Mouse (Mus musculus) E14TG2a.4 (cell line): ENCODE measurements around the gene Cnih4.

Experiments used
- H3K27me3 ChIP-seq: 2 replicates; pipeline ENCODE4 v1.6.1; 2014; ENCODE audit warnings: low read length, control low read depth; ENCODE audit not compliant: insufficient read depth
- H3K36me3 ChIP-seq: 2 replicates; pipeline ENCODE4 v1.6.1; 2014; ENCODE audit warnings: low read length, control low read depth; ENCODE audit not compliant: insufficient read depth
- H3K4me1 ChIP-seq: replicated peaks from 2 replicates; pipeline ENCODE4 v1.6.1; 2014; ENCODE audit warnings: low read depth, low read length, control low read depth
- H3K4me3 ChIP-seq: replicated peaks from 2 replicates; pipeline ENCODE4 v1.5.1; 2014; ENCODE audit warnings: mild to moderate bottlenecking, low read length
- H3K9me3 ChIP-seq: 2 replicates; pipeline ENCODE4 v1.6.1; 2014; ENCODE audit warnings: low read length, control low read depth
- CTCF ChIP-seq: conservative IDR thresholded peaks from 2 replicates; pipeline ENCODE4 v1.5.1; 2014; ENCODE audit warnings: low read length
- NANOG ChIP-seq: IDR thresholded peaks from 2 replicates; pipeline ENCODE4 v1.6.1; 2014; ENCODE audit warnings: borderline replicate concordance, low read length, mixed read lengths
- POU5F1 ChIP-seq: IDR thresholded peaks from 2 replicates; pipeline ENCODE4 v1.6.1; 2014; ENCODE audit warnings: low read length, borderline replicate concordance

Gene Cnih4

GRCm38 (mm10) chr1:181143950-181144836 is at the start of gene Cnih4, which contains the start of gene Nvl:
Gene Cnih4, plus strand, starts transcription at chr1:181144693.
Gene Nvl, minus strand, starts transcription at chr1:181144204.
- H3K4me3 ChIP-seq: peak within 1 kb of the TSS; percentile 95
- H3K36me3 ChIP-seq: peaks cover 35% of the 10 kb centered on the region
- H3K9me3 ChIP-seq: no peaks in the 10 kb centered on the region
- peaks cover 46% of the 10 kb centered on the region for H3K4me1 ChIP-seq
- TF ChIP-seq CTCF (no peak), NANOG (no peak), POU5F1 (no peak)
- no peaks in the 10 kb centered on the region for H3K27me3 ChIP-seq

DNA sequence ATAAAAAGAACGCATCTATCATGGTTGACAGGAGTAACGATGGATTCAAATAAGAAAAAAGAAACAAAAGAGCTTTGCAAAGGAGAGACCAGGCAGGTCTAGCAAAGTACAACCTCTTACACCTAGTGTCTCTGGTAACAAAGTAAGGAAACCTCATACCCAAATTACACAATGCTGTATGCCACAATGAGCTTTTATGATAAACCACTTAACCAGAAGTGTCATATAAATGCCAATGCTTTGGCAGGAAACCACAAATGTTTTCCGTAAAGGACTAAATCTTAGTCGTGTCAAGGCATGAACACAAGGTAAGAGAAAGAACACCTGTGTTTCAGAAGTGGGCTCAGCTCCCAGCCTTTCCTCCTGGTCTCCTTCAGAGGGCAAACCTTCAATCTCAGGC is 27.4 kb upstream of the Cnih4 start:
- H3K9me3 ChIP-seq: no peaks in the 10 kb centered on the region
- no peak overlapping the region for H3K4me3 ChIP-seq
- H3K27me3 ChIP-seq: no peaks in the 10 kb centered on the region
- TF ChIP-seq POU5F1: no peak
- no peak for TF ChIP-seq NANOG
- TF ChIP-seq CTCF: no peak
- H3K36me3 ChIP-seq: peaks cover 99% of the 10 kb centered on the region
- peaks cover 5% of the 10 kb centered on the region; the same call in 1 of the 2 replicates for H3K4me1 ChIP-seq

GRCm38 (mm10) chr1:181124145-181124544 is 20.3 kb upstream of the Cnih4 start:
- Histone ChIP-seq H3K4me1 (peaks cover 5% of the 10 kb centered on the region; the same call in 1 of the 2 replicates), H3K27me3 (no peaks in the 10 kb centered on the region), H3K4me3 (no peak overlapping the region), H3K9me3 (no peaks in the 10 kb centered on the region), H3K36me3 (peaks cover 99% of the 10 kb centered on the region)
- no peak for TF ChIP-seq POU5F1
- no peak for TF ChIP-seq CTCF
- TF ChIP-seq NANOG: no peak

DNA sequence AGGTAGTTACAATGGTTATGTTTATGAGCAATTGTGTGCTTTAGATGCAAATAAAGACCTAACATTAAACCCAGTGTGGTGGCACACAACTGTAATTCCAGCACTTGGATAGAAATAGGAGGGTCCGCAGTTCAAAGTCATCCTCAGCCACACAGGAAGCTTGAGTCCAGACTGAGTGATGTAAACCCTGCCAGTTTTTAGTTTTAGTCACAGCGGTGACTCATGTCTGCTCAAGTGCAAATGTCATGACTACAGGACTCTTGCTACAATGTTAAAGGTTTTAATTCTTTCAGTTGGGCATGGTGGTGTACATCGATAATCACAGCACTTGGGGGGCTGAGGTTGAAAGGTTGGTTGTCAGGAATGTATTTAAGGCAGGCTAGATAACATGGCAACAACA is 18.6 kb upstream of the Cnih4 start:
- Histone ChIP-seq H3K4me3 (no peak overlapping the region), H3K4me1 (peaks cover under 1% of the 10 kb centered on the region; the same call in 1 of the 2 replicates), H3K36me3 (peaks cover 99% of the 10 kb centered on the region), H3K27me3 (no peaks in the 10 kb centered on the region), H3K9me3 (no peaks in the 10 kb centered on the region)
- TF ChIP-seq CTCF: no peak
- TF ChIP-seq NANOG: no peak
- no peak for TF ChIP-seq POU5F1

GRCm38 (mm10) chr1:181126766-181127165 is 17.7 kb upstream of the Cnih4 start:
- TF ChIP-seq CTCF (no peak), NANOG (no peak), POU5F1 (no peak)
- Histone ChIP-seq H3K27me3 (no peaks in the 10 kb centered on the region), H3K4me3 (no peak overlapping the region), H3K36me3 (peaks cover 98% of the 10 kb centered on the region), H3K4me1 (no peaks in the 10 kb centered on the region), H3K9me3 (no peaks in the 10 kb centered on the region)

DNA sequence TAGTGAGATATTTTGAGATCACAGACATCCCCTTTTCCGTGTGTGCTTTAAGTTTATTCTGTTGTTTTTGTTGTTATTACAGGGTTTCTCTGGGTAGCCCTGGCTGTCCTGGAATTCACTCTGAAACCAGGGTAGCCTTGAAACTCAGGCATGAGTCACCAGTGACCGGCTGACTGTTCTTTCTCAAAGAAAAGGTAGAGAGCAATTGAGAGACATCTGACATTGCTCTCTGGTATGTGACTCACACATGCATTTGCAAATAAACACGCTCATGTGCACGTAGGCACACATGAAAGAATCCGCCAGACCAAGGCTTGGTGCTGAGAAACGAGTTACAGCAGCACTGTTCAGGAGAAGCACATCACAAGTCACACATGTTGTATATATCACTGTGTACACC is 12.6 kb upstream of the Cnih4 start:
- H3K27me3 ChIP-seq: no peaks in the 10 kb centered on the region
- H3K4me1 ChIP-seq: no peaks in the 10 kb centered on the region; the same call in 1 of the 2 replicates
- H3K4me3 ChIP-seq: no peak overlapping the region
- TF ChIP-seq CTCF: no peak
- no peak for TF ChIP-seq POU5F1
- TF ChIP-seq NANOG: no peak
- H3K36me3 ChIP-seq: peaks cover 95% of the 10 kb centered on the region
- H3K9me3 ChIP-seq: no peaks in the 10 kb centered on the region

DNA sequence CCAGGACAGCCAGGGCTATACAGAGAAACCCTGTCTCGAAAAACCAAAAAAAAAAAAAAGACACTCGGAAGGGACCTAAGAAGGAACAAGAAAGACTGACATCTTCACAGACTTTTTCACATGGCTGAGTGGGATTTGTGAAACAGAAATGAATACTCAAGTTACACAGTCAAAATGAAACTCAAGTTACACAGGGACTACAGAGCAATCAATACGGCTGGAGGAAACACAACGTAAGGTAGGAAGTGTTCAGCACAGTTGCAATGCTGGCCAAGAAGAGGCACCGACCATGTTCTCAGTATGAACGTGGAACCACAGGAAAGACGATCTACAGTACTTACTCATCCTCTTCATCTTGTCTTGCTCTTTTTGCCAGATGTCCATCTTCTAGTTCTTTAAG is 5.8 kb upstream of the Cnih4 start:
- Histone ChIP-seq H3K4me3 (no peak overlapping the region), H3K27me3 (no peaks in the 10 kb centered on the region), H3K4me1 (peaks cover 9% of the 10 kb centered on the region), H3K9me3 (no peaks in the 10 kb centered on the region), H3K36me3 (peaks cover 85% of the 10 kb centered on the region)
- TF ChIP-seq CTCF: no peak
- no peak for TF ChIP-seq NANOG
- no peak for TF ChIP-seq POU5F1

- H3K36me3 ChIP-seq: peaks cover 41% of the 10 kb centered on the region
- peaks cover 40% of the 10 kb centered on the region for H3K4me1 ChIP-seq
- H3K4me3 ChIP-seq: peak overlapping the region; percentile 95
- TF ChIP-seq POU5F1 (no peak), NANOG (no peak), CTCF (no peak)
- H3K9me3 ChIP-seq: no peaks in the 10 kb centered on the region
- no peaks in the 10 kb centered on the region for H3K27me3 ChIP-seq
Measured at GRCm38 (mm10) chr1:181143609-181143949, 914 bp upstream of the Cnih4 start.
